Mouse (Mus musculus): ENCODE measurements around the gene Dpf3. TPM values are rescaled to one million over a fixed set of nuclear protein-coding genes. Genes with fewer than 3 reads are reported as not detected.

The Dpf3 gene
- polyA plus RNA-seq, 1 experiment from 2014 or later: 3.0 TPM

- no peak; the same call in 1 of the 2 replicates for ATAC-seq (ENCODE audit: insufficient number of reproducible peaks, insufficient read depth, low FRiP score, low TSS enrichment, low read depth)
- H3K9me3 ChIP-seq: no peaks in the 10 kb centered on the region
- peaks cover 18% of the 10 kb centered on the region for H3K4me1 ChIP-seq
- H3K27ac ChIP-seq: no peak overlapping the region
- 12% methylated on average over 18 of the region's 18 CpGs for WGBS
- H3K4me2 ChIP-seq: peak overlapping the region; percentile 36
- H3K27me3 ChIP-seq: peaks cover 13% of the 10 kb centered on the region
- H3K9ac ChIP-seq: 0 out of 2 replicates have a peak overlapping the region, but pooled peaks have one; percentile 46
- H3K4me3 ChIP-seq: no peak overlapping the region
- no peaks in the 10 kb centered on the region for H3K36me3 ChIP-seq
Observed at GRCm38 (mm10) chr12:83302320-83303153, 185.0 kb downstream of the Dpf3 start.

DNA sequence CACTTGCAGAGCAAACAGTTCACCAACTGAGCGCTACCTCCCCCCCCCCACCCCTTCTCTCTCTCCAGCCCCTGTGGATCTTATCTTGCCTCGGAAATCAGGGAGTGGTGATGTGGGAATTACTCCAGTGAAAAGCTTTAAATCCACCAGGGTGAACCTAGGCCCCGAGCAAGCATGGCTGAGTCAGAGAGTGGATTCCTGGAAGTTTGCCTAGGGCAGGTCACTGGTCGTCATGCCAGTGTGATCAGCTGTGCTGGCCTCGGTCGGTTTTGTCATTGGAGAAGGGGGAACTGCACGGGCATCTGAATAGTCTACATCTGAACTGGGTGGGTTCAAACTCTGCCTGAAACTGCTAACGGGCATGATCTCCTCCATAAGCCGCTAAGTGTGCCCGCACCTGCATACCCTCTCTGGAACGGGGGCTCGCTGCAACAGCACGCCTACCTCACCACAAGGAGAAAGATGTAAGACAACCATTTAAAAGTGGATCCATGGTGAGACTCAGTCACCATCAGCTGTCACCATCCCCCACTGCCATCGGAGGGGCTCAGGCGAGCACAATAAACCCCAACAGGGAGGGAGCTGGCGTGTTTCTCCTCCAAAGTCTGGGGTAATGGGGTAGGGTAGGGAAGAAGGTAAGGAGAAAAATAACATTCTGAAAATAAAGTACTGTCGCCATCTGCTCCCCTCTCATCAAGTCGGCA lies 185.7 kb downstream of the Dpf3 start:
- H3K4me1 ChIP-seq: peaks cover 18% of the 10 kb centered on the region
- H3K4me3 ChIP-seq: no peak overlapping the region
- H3K9me3 ChIP-seq: no peaks in the 10 kb centered on the region
- peaks cover 13% of the 10 kb centered on the region for H3K27me3 ChIP-seq
- ATAC-seq (ENCODE audit: insufficient number of reproducible peaks, insufficient read depth, low FRiP score, low TSS enrichment, low read depth): no peak
- 56% methylated on average over 18 of the region's 18 CpGs for WGBS
- no peak overlapping the region for H3K27ac ChIP-seq
- H3K9ac ChIP-seq: no peak overlapping the region
- no peaks in the 10 kb centered on the region for H3K36me3 ChIP-seq
- H3K4me2 ChIP-seq: no peak overlapping the region; the same call in 1 of the 2 replicates

DNA sequence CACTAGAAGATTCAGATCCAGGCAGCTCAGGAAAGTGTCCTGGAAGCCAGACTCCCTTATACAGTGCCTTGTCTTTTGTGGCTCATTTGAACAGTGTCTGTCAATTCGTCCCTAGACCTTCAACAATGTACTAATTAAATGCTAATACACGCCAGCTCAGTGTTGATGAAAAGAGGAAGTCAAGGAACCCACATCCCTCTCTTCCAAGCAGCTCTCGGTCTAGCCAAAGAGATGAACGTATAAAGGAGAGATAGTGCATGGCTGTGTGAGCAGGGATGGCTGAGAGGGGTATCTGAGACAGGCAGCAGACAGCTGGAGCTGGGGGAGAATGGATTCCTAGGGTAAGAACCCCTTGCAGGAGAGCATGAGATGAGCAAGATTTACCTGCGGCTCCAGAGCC lies 189.2 kb downstream of the Dpf3 start:
- H3K36me3 ChIP-seq: no peaks in the 10 kb centered on the region
- no peak overlapping the region for H3K27ac ChIP-seq
- H3K27me3 ChIP-seq: peaks cover 13% of the 10 kb centered on the region
- H3K9ac ChIP-seq: no peak overlapping the region
- no peak for ATAC-seq (ENCODE audit: insufficient number of reproducible peaks, insufficient read depth, low FRiP score, low TSS enrichment, low read depth)
- no peak overlapping the region for H3K4me3 ChIP-seq
- peaks cover 16% of the 10 kb centered on the region for H3K4me1 ChIP-seq
- no peaks in the 10 kb centered on the region for H3K9me3 ChIP-seq
- 79% methylated on average over 5 of the region's 5 CpGs for WGBS
- no peak overlapping the region for H3K4me2 ChIP-seq

DNA sequence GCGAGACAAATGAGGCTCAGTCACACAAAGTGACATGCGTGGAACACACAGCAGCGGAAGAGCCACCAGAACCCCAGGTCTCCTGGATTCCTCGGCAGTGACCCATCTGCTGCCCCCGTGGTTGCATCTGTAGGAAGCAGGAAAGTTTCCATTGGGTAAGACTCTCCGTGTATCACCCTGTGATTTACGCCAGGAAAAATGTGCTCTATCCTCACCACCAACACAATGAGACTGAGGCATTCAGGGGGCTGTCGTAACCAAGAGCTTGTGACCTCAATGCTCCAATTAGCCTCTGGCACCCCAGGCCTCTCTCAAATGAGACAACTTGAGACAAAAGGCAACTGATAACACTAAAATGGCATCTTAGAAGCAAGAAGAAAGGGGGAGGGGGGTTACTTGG lies 192.5 kb downstream of the Dpf3 start:
- WGBS: 65% methylated on average over 8 of the region's 8 CpGs
- Histone ChIP-seq H3K4me2 (no peak overlapping the region), H3K27me3 (no peaks in the 10 kb centered on the region), H3K9me3 (no peaks in the 10 kb centered on the region), H3K4me3 (no peak overlapping the region), H3K4me1 (no peaks in the 10 kb centered on the region), H3K27ac (no peak overlapping the region), H3K36me3 (no peaks in the 10 kb centered on the region), H3K9ac (no peak overlapping the region)
- no peak for ATAC-seq (ENCODE audit: insufficient number of reproducible peaks, insufficient read depth, low FRiP score, low TSS enrichment, low read depth)

DNA sequence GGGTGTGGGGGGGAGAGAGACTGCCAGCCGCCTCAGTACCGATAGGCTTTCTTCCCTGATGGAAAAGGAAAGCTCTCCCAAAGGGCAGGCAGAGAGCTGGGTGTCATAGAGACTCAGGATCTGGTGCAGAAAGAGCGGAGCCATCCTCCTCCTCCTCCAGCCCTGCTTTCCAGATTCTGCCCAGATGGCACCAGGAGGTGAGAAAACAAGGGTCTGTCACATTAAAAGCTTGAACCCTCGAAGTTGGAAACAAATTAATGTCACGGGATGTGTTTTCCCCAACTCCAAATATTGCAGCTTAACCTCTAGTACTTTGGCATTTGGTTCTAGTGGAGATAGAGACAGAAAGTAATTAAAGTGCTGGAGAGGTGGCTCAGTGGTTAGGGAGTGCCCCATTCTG lies 195.6 kb downstream of the Dpf3 start:
- H3K4me2 ChIP-seq: no peak overlapping the region
- H3K27me3 ChIP-seq: no peaks in the 10 kb centered on the region
- H3K9me3 ChIP-seq: no peaks in the 10 kb centered on the region
- no peak overlapping the region for H3K9ac ChIP-seq
- H3K4me1 ChIP-seq: peaks cover 4% of the 10 kb centered on the region; the same call in 1 of the 2 replicates
- no peak for ATAC-seq (ENCODE audit: insufficient number of reproducible peaks, insufficient read depth, low FRiP score, low TSS enrichment, low read depth)
- H3K36me3 ChIP-seq: no peaks in the 10 kb centered on the region
- no peak overlapping the region for H3K4me3 ChIP-seq
- WGBS: 80% methylated on average over 5 of the region's 5 CpGs
- no peak overlapping the region for H3K27ac ChIP-seq

DNA sequence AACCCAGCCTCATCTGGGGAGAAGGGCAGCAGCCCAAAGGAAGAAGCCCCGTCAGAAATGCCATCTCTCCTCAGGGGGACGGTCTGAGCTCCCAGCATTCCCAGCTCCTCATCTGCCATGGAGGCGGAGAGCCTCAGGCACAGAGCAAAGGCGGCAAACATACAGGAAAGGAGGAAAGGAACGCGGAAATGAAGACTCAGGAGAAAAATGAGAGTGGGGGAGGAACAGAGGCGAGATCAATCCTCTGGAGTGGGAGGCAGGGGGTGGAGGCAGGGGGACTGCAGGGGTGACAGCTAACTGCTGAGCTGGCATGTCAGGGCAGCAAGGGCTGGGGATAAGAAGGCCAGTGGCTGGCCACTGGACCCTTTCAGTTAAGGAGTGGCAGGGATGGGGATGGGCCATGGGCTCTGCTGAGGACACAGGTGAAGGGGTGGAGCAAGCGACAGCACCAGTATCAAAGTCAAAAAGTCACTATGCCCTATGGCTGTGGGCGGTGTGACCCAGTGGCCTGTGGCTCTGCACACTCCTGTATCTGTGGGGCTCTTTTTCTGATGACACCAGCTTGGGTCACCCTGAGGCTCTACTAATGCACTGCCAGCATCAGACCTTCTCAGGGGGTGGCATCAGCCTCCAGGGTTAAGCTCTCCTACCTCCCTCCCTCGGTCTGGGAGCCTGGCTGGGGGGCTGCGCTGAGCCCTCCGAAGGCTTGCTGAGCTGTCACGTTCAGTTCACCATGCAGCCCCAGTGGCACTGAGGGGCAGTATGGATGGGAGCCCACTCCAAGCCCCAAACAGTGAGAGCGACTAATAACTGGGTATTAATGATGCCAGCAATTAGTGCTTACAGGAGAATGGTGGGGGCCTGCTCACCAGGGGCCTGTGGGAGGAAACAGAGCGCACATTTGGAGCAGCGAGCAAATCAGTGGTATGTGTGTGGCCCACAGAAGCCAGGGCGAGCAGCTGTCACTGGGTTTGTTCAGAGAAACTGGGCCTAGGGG lies 200.7 kb downstream of the Dpf3 start:
- H3K36me3 ChIP-seq: no peaks in the 10 kb centered on the region
- no peak overlapping the region for H3K4me3 ChIP-seq
- no peak for ATAC-seq (ENCODE audit: insufficient number of reproducible peaks, insufficient read depth, low FRiP score, low TSS enrichment, low read depth)
- H3K27me3 ChIP-seq: no peaks in the 10 kb centered on the region
- 47% methylated on average over 17 of the region's 17 CpGs for WGBS
- no peak overlapping the region for H3K27ac ChIP-seq
- H3K4me2 ChIP-seq: peak overlapping the region; percentile 20; the same call in 1 of the 2 replicates
- no peak overlapping the region; the same call in 1 of the 2 replicates for H3K9ac ChIP-seq
- no peaks in the 10 kb centered on the region; the same call in 1 of the 2 replicates for H3K9me3 ChIP-seq
- H3K4me1 ChIP-seq: peaks cover 11% of the 10 kb centered on the region; the same call in 1 of the 2 replicates

GRCm38 (mm10) chr12:83283591-83284320 lies 203.8 kb downstream of the Dpf3 start:
- Histone ChIP-seq H3K9me3 (no peaks in the 10 kb centered on the region; the same call in 1 of the 2 replicates), H3K27me3 (no peaks in the 10 kb centered on the region), H3K36me3 (no peaks in the 10 kb centered on the region), H3K4me1 (peaks cover 11% of the 10 kb centered on the region; the same call in 1 of the 2 replicates), H3K9ac (no peak overlapping the region), H3K4me2 (no peak overlapping the region), H3K27ac (no peak overlapping the region), H3K4me3 (no peak overlapping the region)
- WGBS: 88% methylated on average over 6 of the region's 6 CpGs
- ATAC-seq (ENCODE audit: insufficient number of reproducible peaks, insufficient read depth, low FRiP score, low TSS enrichment, low read depth): no peak

GRCm38 (mm10) chr12:83277537-83278441 lies 209.7 kb downstream of the Dpf3 start:
- Histone ChIP-seq H3K9me3 (no peaks in the 10 kb centered on the region; the same call in 1 of the 2 replicates), H3K36me3 (no peaks in the 10 kb centered on the region), H3K27me3 (no peaks in the 10 kb centered on the region), H3K4me1 (no peaks in the 10 kb centered on the region), H3K27ac (no peak overlapping the region), H3K4me2 (no peak overlapping the region), H3K4me3 (no peak overlapping the region), H3K9ac (no peak overlapping the region)
- WGBS: 76% methylated on average over 11 of the region's 11 CpGs
- ATAC-seq (ENCODE audit: insufficient number of reproducible peaks, insufficient read depth, low FRiP score, low TSS enrichment, low read depth): no peak

- no peak for ATAC-seq (ENCODE audit: insufficient number of reproducible peaks, insufficient read depth, low FRiP score, low TSS enrichment, low read depth)
- Histone ChIP-seq H3K9ac (no peak overlapping the region), H3K4me1 (peaks cover 9% of the 10 kb centered on the region), H3K4me2 (no peak overlapping the region), H3K27ac (no peak overlapping the region), H3K36me3 (no peaks in the 10 kb centered on the region), H3K4me3 (no peak overlapping the region), H3K27me3 (no peaks in the 10 kb centered on the region), H3K9me3 (no peaks in the 10 kb centered on the region)
- WGBS: 86% methylated on average over 3 of the region's 3 CpGs
Observed at GRCm38 (mm10) chr12:83271215-83271614, 216.3 kb downstream of the Dpf3 start.

DNA sequence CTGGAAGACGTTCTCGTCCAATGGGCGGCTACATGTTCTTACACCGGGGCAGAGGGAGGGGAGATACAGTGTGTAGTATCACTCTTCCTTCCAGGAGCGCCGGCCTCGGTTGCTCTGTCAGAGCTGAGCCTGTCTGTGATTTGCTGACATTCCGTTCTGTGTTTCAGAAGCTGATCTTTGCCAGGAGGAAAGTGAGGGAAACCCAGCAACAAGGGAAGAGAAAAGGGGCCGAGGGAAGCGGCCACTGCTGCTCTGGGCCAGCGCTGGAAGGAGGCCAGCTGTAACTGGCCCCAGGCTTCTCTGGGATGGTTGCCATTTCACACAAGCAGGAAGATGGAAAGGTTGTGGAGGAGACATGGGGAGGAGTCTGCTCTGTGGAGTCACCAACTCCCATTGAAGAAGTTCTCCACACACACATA lies 219.0 kb downstream of the Dpf3 start:
- Histone ChIP-seq H3K36me3 (no peaks in the 10 kb centered on the region), H3K27ac (peak overlapping the region; percentile 57), H3K4me1 (peaks cover 9% of the 10 kb centered on the region), H3K4me3 (no peak overlapping the region), H3K9ac (no peak overlapping the region), H3K27me3 (no peaks in the 10 kb centered on the region), H3K9me3 (no peaks in the 10 kb centered on the region), H3K4me2 (no peak overlapping the region)
- 55% methylated on average over 11 of the region's 11 CpGs for WGBS
- ATAC-seq (ENCODE audit: insufficient number of reproducible peaks, insufficient read depth, low FRiP score, low TSS enrichment, low read depth): peak; percentile 59; the same call in 1 of the 2 replicates
